Comparison of ENCODE assay signal across 8 mouse cellular contexts in genomic region chr4:154946319-154946718, GRCm38 (mm10). TPM values are rescaled to one million over a fixed set of nuclear protein-coding genes. Genes with fewer than 3 reads are reported as not detected.
DNase-seq lines count a peak whose midpoint lies in the region; ATAC-seq and TF ChIP-seq lines count a peak whose summit lies in the region.

No protein-coding gene starts in this region.

- TF ChIP-seq CTCF in cortical plate, adult 2 months (IDR thresholded peaks at IDR 0.05; ENCODE audit: extremely low read depth, insufficient read depth, low read length) = no peak

- WGBS in liver, embryonic 13.5 days (ENCODE audit: insufficient replicate concordance) = 4% methylated on average over 8 of the region's 8 CpGs
- under 1% methylated on average over 8 of the region's 8 CpGs for WGBS in neural tube, embryonic 11.5 days

- H3K4me3 ChIP-seq in cortical plate, adult 2 months (ENCODE audit: insufficient read depth, low read length) = peak overlapping the region; percentile 0
- no peak overlapping the region for H3K4me3 ChIP-seq in liver, embryonic 13.5 days (replicated peaks)
- peak overlapping the region; percentile 34 for H3K4me3 ChIP-seq in neural tube, embryonic 11.5 days (ENCODE audit: low read depth, low read length)

- H3K27me3 ChIP-seq in liver, embryonic 13.5 days = peaks cover 55% of the 10 kb centered on the region
- H3K27me3 ChIP-seq in neural tube, embryonic 11.5 days (ENCODE audit: control insufficient read depth, insufficient read depth, low read length) = no peaks in the 10 kb centered on the region

- no peak overlapping the region for H3K27ac ChIP-seq in cortical plate, adult 2 months (ENCODE audit: insufficient read depth, low read length)
- H3K27ac ChIP-seq in liver, embryonic 13.5 days = no peak overlapping the region
- H3K27ac ChIP-seq in neural tube, embryonic 11.5 days (ENCODE audit: low read depth, low read length) = peak overlapping the region; percentile 40

- no peaks in the 10 kb centered on the region for H3K4me1 ChIP-seq in cortical plate, adult 2 months (ENCODE audit: control insufficient read depth, insufficient read depth, low read length)
- peaks cover 18% of the 10 kb centered on the region for H3K4me1 ChIP-seq in liver, embryonic 13.5 days (replicated peaks)
- H3K4me1 ChIP-seq in neural tube, embryonic 11.5 days (ENCODE audit: control insufficient read depth, insufficient read depth, low read length) = peaks cover 26% of the 10 kb centered on the region

- ATAC-seq in liver, embryonic 13.5 days (ENCODE audit: low read depth) = peak; percentile 64
- peak; percentile 68 for ATAC-seq in neural tube, embryonic 11.5 days (ENCODE audit: insufficient read depth, low FRiP score, low TSS enrichment)

- H3K9ac ChIP-seq in liver, embryonic 13.5 days = peak overlapping the region; percentile 46
- H3K9ac ChIP-seq in neural tube, embryonic 11.5 days (ENCODE audit: low read length) = peak overlapping the region; percentile 53

- peak overlapping the region; percentile 40; the same call in 1 of the 2 replicates for H3K4me2 ChIP-seq in liver, embryonic 13.5 days
- peak overlapping the region; percentile 56 for H3K4me2 ChIP-seq in neural tube, embryonic 11.5 days (ENCODE audit: low read depth)

- peak; percentile 55; the same call in 1 of the 2 replicates for TF ChIP-seq POLR2A in cortical plate, adult 2 months (IDR thresholded peaks at IDR 0.05; ENCODE audit: extremely low read depth, insufficient read depth, low read length)

- peak; percentile 71 to 89 for DNase-seq in adrenal gland, adult (ENCODE audit: inconsistent age in 2 of 2, low spot score in 1 of 2)
- no peak for DNase-seq in adrenal gland, adult 18-20 months (ENCODE audit: low spot score in 2 of 2)
- peak; percentile 65 to 75 for DNase-seq in heart, adult 18-20 months
- peak; percentile 89 for DNase-seq in kidney, adult 11 months
- no peak for DNase-seq in liver, embryonic 13.5 days
- DNase-seq in neural tube, embryonic 11.5 days (ENCODE audit: low spot score) = peak; percentile 87
- DNase-seq in spleen, postnatal 14 days (ENCODE audit: low spot score in 2 of 2) = no peak

- no peaks in the 10 kb centered on the region for H3K9me3 ChIP-seq in liver, embryonic 13.5 days (replicated peaks)
- no peaks in the 10 kb centered on the region for H3K9me3 ChIP-seq in neural tube, embryonic 11.5 days (ENCODE audit: control insufficient read depth, low read length)

- H3K36me3 ChIP-seq in liver, embryonic 13.5 days = no peaks in the 10 kb centered on the region
- no peaks in the 10 kb centered on the region for H3K36me3 ChIP-seq in neural tube, embryonic 11.5 days (ENCODE audit: control insufficient read depth, insufficient read depth, low read length)

RNA-seq across cellular contexts. Expression of gene Hes5, which starts 14.4 kb away (rescaled TPM):
- not detected for total RNA-seq in adrenal gland, adult 18-20 months (2021)
- 25.9 and 28.2 TPM in 2 replicates for polyA plus RNA-seq in cortical plate, adult 2 months (2012; rRNA removed)
- total RNA-seq in heart, adult 18-20 months (2021) = under 1 TPM; 0.31 to 0.67 TPM
- 0.08 and 0.23 TPM in 2 replicates for polyA plus RNA-seq in liver, embryonic 13.5 days (2015; fragmentation: Nextera tagmentation; extraction: Ambion mirVana)
- polyA plus RNA-seq in neural tube, embryonic 11.5 days (2014; fragmentation: Nextera tagmentation; extraction: Ambion mirVana) = 191 and 218 TPM in 2 replicates

RNA-seq across cellular contexts. Expression of gene Pank4, which starts 17.6 kb away (rescaled TPM):
- total RNA-seq in adrenal gland, adult 18-20 months (2021) = 10 to 100 TPM; 28.3 to 31.9 TPM
- polyA plus RNA-seq in cortical plate, adult 2 months (2012; rRNA removed) = 64.5 and 68.2 TPM in 2 replicates
- 10 to 100 TPM; 38.7 to 41.4 TPM for total RNA-seq in heart, adult 18-20 months (2021)
- polyA plus RNA-seq in liver, embryonic 13.5 days (2015; fragmentation: Nextera tagmentation; extraction: Ambion mirVana) = 23.9 and 27.0 TPM in 2 replicates
- polyA plus RNA-seq in neural tube, embryonic 11.5 days (2014; fragmentation: Nextera tagmentation; extraction: Ambion mirVana) = 36.1 and 38.2 TPM in 2 replicates

RNA-seq across cellular contexts. Expression of gene Tnfrsf14, which starts 18.0 kb away (rescaled TPM):
- 1 to 10 TPM; 6.4 to 8.4 TPM for total RNA-seq in adrenal gland, adult 18-20 months (2021)
- 2.3 TPM in 2 replicates for polyA plus RNA-seq in cortical plate, adult 2 months (2012; rRNA removed)
- 1 to 10 TPM; 5.3 to 7.1 TPM for total RNA-seq in heart, adult 18-20 months (2021)
- 49.5 and 51.7 TPM in 2 replicates for polyA plus RNA-seq in liver, embryonic 13.5 days (2015; fragmentation: Nextera tagmentation; extraction: Ambion mirVana)
- 0.78 and 1.1 TPM in 2 replicates for polyA plus RNA-seq in neural tube, embryonic 11.5 days (2014; fragmentation: Nextera tagmentation; extraction: Ambion mirVana)

RNA-seq across cellular contexts. Expression of gene Fam213b, which starts 47.4 kb away (rescaled TPM):
- total RNA-seq in adrenal gland, adult 18-20 months (2021) = 100 to 1,000 TPM in 1 of 2 experiments, 10 to 100 TPM in 1; 15.5 to 104 TPM
- 152 and 155 TPM in 2 replicates for polyA plus RNA-seq in cortical plate, adult 2 months (2012; rRNA removed)
- total RNA-seq in heart, adult 18-20 months (2021) = 10 to 100 TPM; 82.5 to 98.2 TPM
- 9.0 and 9.2 TPM in 2 replicates for polyA plus RNA-seq in liver, embryonic 13.5 days (2015; fragmentation: Nextera tagmentation; extraction: Ambion mirVana)
- 40.2 and 42.1 TPM in 2 replicates for polyA plus RNA-seq in neural tube, embryonic 11.5 days (2014; fragmentation: Nextera tagmentation; extraction: Ambion mirVana)

Comparison
In these comparisons a context has a peak if more than half of its experiments do, and no peak if none do; other contexts are left out.
1. DNase-seq: peak in adrenal gland, adult (2 of 2), heart, adult 18-20 months (2 of 2), kidney, adult 11 months (single experiment) and neural tube, embryonic 11.5 days (single experiment); none in adrenal gland, adult 18-20 months (0 of 2), liver, embryonic 13.5 days (single experiment) and spleen, postnatal 14 days (0 of 2).
2. RNA of gene Hes5, which starts 14.4 kb away (polyA plus RNA-seq): 191 to 218 TPM in neural tube, embryonic 11.5 days and 25.9 to 28.2 TPM in cortical plate, adult 2 months; 0.08 to 0.23 TPM in liver, embryonic 13.5 days; every median in the first group is over 10 times any median in the second.
3. RNA of gene Tnfrsf14, which starts 18.0 kb away (polyA plus RNA-seq): 49.5 to 51.7 TPM in liver, embryonic 13.5 days; 2.3 TPM in cortical plate, adult 2 months and 0.78 to 1.1 TPM in neural tube, embryonic 11.5 days; every median in the first group is over 10 times any median in the second.